Mouse (Mus musculus) frontal cortex, postnatal 14 days (tissue): Measurements from ENCODE around the gene Prkn.

Source experiments
- DNase-seq, 2 experiments: peaks; one replicate each; pipeline ENCODE4 v3.0.0; 2022; ENCODE audit warnings: low spot score in 2 of 2

Gene Prkn

DNA sequence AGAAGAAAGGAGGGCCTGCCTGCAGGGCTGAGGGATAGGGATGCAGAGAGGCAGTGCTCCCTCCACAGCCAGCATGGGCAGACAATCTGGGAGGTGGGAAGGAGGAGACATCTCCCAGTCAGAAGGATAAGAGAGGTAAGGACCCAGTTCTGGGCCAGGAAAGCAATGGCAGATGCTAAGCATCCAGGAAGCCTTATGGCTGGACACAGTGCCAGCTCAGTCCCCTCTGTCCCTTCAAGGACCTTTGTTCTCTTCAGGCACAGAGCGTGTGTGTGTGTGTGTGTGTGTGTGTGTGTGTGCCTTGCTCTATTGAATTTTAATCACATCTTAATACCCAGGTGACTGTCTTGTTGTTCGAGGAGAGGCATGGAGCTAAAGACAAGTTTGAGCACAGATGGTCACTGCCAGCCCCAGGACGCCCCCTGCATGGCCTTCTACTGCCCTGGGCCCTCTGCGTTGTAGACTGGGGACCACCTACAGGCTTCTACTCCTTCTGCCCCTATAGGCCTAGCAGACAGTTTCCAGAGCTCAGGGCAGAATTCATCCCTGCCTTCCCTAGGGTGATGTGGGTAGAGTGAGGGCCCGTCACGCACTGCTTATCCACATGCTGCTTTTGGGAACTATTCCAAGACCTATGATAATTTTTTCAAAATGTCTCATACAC is 1252.8 kb downstream of the Prkn start:
- no peak for DNase-seq

DNA sequence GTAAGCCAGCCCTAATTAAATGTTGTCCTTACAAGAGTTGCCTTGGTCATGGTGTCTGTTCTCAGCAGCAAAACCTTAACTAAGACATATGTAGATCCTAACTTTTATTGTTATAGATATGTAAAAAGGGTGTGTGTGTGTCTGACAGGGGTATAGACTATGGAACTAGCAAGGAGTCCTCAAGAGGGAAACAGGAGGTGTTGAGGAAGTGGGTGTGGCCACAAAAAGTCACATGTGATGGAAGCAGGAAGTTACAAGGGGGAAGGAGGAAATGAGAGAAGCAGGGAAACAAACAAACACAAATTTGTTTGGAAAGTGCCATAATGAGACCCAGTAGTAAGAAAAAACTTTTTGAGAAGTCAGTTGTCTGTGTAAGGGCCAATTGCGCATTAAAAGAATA is 1253.8 kb downstream of the Prkn start:
- no peak for DNase-seq

DNA sequence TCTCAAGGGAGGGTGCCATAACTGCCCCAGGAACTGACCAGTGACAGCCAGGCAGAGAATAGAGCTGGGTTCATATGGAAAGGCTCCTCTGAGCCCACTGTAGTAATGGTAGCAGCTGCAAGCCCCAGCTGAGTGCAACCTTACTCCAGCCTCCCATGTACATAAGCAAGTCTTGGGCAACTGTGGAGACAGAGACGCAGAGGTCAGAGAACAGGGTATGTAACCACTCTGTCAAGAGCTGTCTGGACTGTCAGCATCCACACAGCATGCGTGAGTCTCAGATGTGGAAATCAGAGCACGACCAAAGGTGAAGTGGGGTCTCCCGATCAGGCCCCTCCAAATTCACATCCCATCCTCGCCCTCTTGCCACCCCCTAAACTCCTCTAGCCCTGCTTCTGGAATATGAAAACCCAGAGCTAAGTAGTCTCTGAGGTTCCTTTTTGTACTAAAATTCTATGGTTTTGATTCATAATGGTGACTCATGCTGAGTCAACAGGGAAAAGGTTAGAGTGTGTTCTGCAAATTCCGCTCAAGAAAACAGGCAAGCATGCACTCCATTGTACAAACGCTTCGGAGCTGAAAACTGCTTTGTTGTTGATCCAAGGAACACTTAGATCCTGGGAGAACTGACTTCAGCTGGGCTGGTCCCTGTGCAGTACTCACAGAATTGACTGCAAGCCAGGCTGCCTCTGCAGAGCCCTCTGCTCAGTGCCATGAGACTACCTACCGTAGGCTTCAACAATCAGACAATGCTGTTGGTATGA is 1254.8 kb downstream of the Prkn start:
- DNase-seq: no peak

DNA sequence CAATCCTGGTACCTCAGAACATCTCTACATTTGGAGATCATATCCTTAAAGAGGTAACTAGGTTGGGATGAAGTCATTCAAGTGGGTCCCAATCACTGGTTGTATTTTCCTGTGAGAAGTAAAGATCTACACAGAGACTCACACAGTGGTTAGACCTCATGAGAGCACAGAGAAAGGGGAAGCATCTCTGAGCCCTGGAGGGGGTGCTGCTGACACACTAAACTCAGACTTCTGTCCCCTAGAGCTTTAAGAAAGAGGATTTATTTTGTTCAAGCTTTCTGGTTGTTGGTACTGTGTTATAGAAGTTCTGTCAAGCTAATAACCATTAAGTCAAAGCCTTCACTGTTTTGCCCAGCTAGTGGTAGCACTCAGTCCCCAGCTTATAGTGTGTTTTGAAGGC is 1259.2 kb downstream of the Prkn start:
- DNase-seq: no peak

DNA sequence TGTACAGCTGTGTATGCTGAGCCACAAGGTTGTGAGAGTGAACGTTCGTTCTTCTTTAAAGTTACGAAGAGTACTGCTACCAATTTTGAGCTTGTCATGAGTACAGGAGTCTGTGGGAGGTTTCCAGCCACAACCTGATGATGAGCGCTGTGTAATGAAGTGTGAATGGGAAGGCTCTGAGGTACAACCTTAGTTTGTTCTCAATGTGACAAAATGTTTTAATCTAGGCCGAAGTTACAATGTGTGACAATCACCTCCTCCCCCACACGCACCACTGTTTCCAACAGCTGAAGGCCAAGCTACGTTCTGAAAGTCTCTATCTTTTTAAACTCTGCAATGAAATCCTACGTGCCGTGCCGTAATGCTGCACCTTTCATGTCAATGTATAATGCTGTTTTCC is 1262.1 kb downstream of the Prkn start:
- no peak for DNase-seq

DNA sequence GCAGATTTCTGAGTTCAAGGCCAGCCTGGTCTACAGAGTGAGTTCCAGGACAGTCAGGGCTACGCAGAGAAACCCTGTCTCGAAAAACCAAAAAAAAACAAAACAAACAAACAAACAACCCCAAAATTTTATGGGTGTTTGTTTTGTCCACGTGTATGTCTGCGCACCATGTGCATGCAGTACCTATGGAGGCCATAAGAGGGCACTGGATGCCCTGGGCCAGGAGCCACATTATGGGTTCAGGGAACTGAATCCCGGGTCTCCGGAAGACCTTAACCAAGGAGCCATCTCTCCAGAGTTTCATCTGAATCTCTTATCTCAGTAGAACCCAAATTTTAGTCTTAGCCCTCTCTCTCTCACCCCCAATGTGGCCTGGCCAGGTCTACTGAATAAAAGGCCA is 1263.6 kb downstream of the Prkn start:
- no peak for DNase-seq

DNA sequence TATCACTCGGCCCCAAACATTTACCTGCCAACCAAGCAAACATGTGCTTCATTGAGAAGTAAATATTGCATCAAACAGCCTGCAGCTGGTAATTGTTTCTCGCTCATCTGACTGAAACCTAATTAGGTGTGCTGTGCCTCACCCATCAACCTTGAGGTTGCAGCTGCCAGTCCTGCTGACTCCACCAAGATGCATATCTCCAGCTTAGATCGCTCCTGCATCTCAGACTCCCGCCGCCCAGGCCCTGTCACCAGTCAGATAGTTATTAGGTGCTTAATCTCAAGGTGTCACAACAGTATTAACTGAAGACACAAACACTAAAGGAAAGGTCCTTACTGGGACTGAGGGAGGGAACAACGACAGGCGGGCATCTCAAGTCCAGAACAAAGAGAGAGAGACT is 1264.1 kb downstream of the Prkn start:
- no peak for DNase-seq

DNA sequence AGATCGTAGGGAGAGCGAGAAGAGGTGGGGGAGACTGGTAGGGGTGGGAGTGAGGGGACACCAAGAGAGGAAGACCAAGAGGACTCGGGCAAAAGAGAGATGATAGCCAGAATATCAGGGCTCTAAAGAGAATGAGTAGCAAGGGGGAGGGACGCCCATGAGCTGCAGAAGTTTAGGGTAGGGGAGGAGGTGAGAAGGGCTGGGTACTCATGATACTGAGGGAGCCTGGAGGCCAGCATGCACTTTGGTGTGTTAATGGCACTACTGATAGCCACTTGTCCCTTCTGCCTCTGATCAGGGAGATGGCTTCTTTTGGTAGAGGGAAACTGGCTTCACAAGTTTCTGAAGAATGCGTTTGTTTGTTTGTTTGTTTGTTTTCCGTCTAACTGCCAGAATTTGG is 1264.5 kb downstream of the Prkn start:
- DNase-seq: no peak

DNA sequence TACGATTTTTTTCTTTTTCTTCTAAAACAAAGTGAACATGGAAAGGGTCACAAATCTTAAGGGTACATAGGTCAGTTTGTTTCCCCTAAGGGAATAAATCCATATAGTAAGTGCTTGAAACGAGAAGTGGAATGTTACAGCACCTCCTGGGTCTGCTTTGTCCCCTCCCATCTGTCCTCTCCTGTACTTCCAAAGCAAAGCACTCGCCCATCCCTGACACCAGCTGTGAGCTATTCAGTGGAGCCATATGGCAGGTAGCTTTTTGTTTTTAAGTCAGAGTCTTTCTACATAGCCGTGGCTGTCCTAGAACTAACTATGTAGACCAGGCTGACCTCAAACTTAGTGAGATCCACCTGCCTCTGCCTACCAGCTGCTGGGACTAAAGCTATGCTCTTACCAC is 1266.1 kb downstream of the Prkn start:
- no peak for DNase-seq
